Mouse (Mus musculus): ENCODE measurements around the gene Dennd5a. TPM values are rescaled to one million over a fixed set of nuclear protein-coding genes. Genes with fewer than 3 reads are reported as not detected.

The Dennd5a gene
- polyA plus RNA-seq, 1 experiment from 2014 or later: 51.3 TPM

DNA sequence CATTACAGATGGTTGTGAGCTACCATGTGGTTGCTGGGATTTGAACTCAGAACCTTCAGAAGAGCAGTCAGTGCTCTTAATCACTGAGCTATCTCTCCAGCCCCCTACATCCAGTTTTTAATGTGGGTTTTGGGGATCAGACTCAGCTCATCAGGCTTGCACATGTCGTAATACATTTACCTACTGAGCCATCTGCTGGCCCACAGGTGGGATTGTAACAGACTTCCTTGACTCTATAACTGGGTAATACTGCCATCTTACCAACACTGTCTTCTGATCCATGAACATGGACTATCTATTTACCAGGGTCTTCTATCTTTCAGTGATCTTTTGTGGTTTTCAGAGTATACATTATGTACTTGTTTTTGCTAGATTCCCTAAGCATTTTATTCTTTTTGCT is 74.0 kb downstream of the Dennd5a start:
- Histone ChIP-seq H3K27me3 (ENCODE audit: control insufficient read depth, insufficient read depth, low read length) (no peaks in the 10 kb centered on the region), H3K27ac (ENCODE audit: low read length) (no peak overlapping the region), H3K9ac (replicated peaks; ENCODE audit: low read depth, low read length) (no peak overlapping the region), H3K4me2 (replicated peaks; ENCODE audit: low read depth, low read length) (no peak overlapping the region), H3K4me3 (ENCODE audit: low read depth, low read length) (no peak overlapping the region), H3K4me1 (ENCODE audit: control insufficient read depth, insufficient read depth, low read length) (no peaks in the 10 kb centered on the region), H3K36me3 (ENCODE audit: control insufficient read depth, insufficient read depth, low read length) (peaks cover 7% of the 10 kb centered on the region; the same call in 1 of the 2 replicates), H3K9me3 (ENCODE audit: control insufficient read depth, low read depth, low read length) (no peaks in the 10 kb centered on the region)
- WGBS: 90% methylated on average over 1 of the region's 1 CpGs
- ATAC-seq (ENCODE audit: insufficient number of reproducible peaks, insufficient read depth, low FRiP score, low read depth): no peak

DNA sequence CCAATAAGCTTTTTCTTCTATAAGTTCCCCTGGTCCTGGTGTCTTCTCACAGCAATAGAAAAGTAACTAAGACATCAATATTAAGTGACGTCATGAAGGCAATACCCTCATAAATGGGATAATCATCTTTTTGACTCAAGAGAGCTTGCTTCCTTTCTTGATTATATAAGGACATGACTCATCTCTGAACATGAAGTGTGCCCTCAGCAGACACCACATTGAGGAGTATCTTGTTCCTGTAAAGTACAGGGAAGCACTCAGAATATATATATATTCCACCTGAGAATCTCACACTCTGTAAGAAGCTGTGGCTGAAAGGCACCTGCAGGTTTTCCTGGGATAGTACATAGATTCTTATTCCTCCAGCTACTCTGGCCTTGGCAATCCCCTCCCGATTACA is 77.7 kb downstream of the Dennd5a start:
- no peaks in the 10 kb centered on the region for H3K36me3 ChIP-seq (ENCODE audit: control insufficient read depth, insufficient read depth, low read length)
- no peaks in the 10 kb centered on the region for H3K27me3 ChIP-seq (ENCODE audit: control insufficient read depth, insufficient read depth, low read length)
- H3K9me3 ChIP-seq (ENCODE audit: control insufficient read depth, low read depth, low read length): no peaks in the 10 kb centered on the region
- no peak overlapping the region for H3K4me3 ChIP-seq (ENCODE audit: low read depth, low read length)
- no peak overlapping the region for H3K9ac ChIP-seq (replicated peaks; ENCODE audit: low read depth, low read length)
- H3K27ac ChIP-seq (ENCODE audit: low read length): no peak overlapping the region
- no peak for ATAC-seq (ENCODE audit: insufficient number of reproducible peaks, insufficient read depth, low FRiP score, low read depth)
- H3K4me2 ChIP-seq (replicated peaks; ENCODE audit: low read depth, low read length): no peak overlapping the region
- H3K4me1 ChIP-seq (ENCODE audit: control insufficient read depth, insufficient read depth, low read length): no peaks in the 10 kb centered on the region; the same call in 1 of the 2 replicates
- WGBS: 92% methylated on average over 2 of the region's 2 CpGs

DNA sequence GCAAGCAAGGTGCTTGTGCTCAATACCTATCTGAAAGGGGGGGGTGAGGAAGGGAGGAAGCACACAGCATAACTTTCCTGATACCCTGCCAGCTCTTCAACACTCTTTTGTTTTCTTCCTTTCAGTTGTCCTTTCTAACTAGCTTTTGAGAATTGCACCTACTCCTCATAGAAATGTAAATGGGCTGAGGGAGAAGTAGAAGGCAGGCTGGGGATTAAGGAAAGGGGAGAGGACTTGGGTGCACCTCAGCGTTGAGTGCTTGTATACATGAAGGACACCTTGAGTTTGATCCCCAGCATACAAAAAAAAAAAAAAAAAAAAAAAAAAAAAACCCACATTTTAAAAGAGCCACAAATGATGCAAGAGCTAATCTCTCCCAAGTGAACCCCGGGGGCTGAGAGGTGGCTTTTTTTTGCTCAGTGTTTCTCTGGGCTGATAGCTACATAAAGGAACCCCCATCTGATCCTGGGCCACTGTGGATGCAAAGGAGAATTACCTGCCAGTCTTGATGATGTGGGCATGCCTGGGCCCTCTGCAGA is 78.6 kb downstream of the Dennd5a start:
- 51% methylated on average over 2 of the region's 2 CpGs for WGBS
- H3K4me2 ChIP-seq (replicated peaks; ENCODE audit: low read depth, low read length): no peak overlapping the region
- no peak overlapping the region for H3K4me3 ChIP-seq (ENCODE audit: low read depth, low read length)

DNA sequence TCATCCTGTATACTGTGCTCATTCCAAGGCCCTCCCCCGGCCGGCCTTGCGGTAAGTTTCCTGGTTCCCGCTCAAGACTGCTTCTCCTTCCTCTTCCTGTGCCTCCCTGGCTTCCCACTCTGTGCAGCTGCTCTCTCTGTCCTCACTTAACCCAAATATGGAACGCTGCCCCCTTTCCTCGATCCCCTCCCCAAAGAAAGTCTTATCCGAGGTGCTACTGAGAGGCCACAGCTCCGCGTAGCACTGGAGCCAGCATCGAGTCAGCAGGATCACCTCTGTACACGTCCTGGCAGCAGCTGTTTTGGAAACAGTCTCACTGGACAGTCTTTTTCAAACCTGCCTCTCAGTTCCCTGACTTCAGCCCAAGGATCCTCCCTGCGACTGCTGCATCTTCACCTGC is 81.1 kb downstream of the Dennd5a start:
- Histone ChIP-seq H3K4me3 (ENCODE audit: low read depth, low read length) (no peak overlapping the region), H3K27me3 (ENCODE audit: control insufficient read depth, insufficient read depth, low read length) (no peaks in the 10 kb centered on the region), H3K36me3 (ENCODE audit: control insufficient read depth, insufficient read depth, low read length) (no peaks in the 10 kb centered on the region), H3K9ac (replicated peaks; ENCODE audit: low read depth, low read length) (no peak overlapping the region), H3K27ac (ENCODE audit: low read length) (no peak overlapping the region), H3K9me3 (ENCODE audit: control insufficient read depth, low read depth, low read length) (no peaks in the 10 kb centered on the region), H3K4me2 (replicated peaks; ENCODE audit: low read depth, low read length) (no peak overlapping the region), H3K4me1 (ENCODE audit: control insufficient read depth, insufficient read depth, low read length) (no peaks in the 10 kb centered on the region; the same call in 1 of the 2 replicates)
- WGBS: 37% methylated on average over 12 of the region's 12 CpGs
- ATAC-seq (ENCODE audit: insufficient number of reproducible peaks, insufficient read depth, low FRiP score, low read depth): no peak

More for the DNA sequence above, 78.6 kb downstream of the Dennd5a start:
- ATAC-seq (ENCODE audit: insufficient number of reproducible peaks, insufficient read depth, low FRiP score, low read depth): no peak
- no peak overlapping the region for H3K9ac ChIP-seq (replicated peaks; ENCODE audit: low read depth, low read length)
- no peaks in the 10 kb centered on the region for H3K9me3 ChIP-seq (ENCODE audit: control insufficient read depth, low read depth, low read length)
- no peaks in the 10 kb centered on the region for H3K27me3 ChIP-seq (ENCODE audit: control insufficient read depth, insufficient read depth, low read length)
- no peaks in the 10 kb centered on the region; the same call in 1 of the 2 replicates for H3K4me1 ChIP-seq (ENCODE audit: control insufficient read depth, insufficient read depth, low read length)
- no peaks in the 10 kb centered on the region for H3K36me3 ChIP-seq (ENCODE audit: control insufficient read depth, insufficient read depth, low read length)
- H3K27ac ChIP-seq (ENCODE audit: low read length): no peak overlapping the region

DNA sequence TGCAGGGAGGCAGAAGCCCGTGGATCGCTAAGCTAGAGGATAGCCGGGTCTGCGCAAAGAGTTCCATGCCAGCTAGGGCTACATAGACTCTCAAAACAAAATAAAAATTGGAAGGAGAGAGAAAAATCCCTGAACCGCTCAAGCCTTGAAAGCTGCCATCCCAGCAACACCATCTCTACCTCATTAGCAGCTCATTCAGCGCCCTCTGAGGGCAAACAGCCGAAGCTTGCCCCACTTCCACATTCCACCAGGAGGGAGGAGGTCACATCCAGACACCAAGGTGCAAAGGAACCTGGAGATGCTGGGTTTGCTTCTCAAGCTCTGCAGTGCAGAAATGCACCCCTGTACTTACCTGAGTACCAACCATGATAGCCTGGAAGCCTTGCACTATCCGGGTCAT is 84.2 kb downstream of the Dennd5a start:
- Histone ChIP-seq H3K4me3 (ENCODE audit: low read depth, low read length) (no peak overlapping the region), H3K4me1 (ENCODE audit: control insufficient read depth, insufficient read depth, low read length) (no peaks in the 10 kb centered on the region; the same call in 1 of the 2 replicates), H3K9ac (replicated peaks; ENCODE audit: low read depth, low read length) (no peak overlapping the region), H3K9me3 (ENCODE audit: control insufficient read depth, low read depth, low read length) (no peaks in the 10 kb centered on the region), H3K36me3 (ENCODE audit: control insufficient read depth, insufficient read depth, low read length) (no peaks in the 10 kb centered on the region), H3K27ac (ENCODE audit: low read length) (no peak overlapping the region), H3K27me3 (ENCODE audit: control insufficient read depth, insufficient read depth, low read length) (no peaks in the 10 kb centered on the region), H3K4me2 (replicated peaks; ENCODE audit: low read depth, low read length) (no peak overlapping the region)
- WGBS: 60% methylated on average over 8 of the region's 8 CpGs
- no peak for ATAC-seq (ENCODE audit: insufficient number of reproducible peaks, insufficient read depth, low FRiP score, low read depth)

DNA sequence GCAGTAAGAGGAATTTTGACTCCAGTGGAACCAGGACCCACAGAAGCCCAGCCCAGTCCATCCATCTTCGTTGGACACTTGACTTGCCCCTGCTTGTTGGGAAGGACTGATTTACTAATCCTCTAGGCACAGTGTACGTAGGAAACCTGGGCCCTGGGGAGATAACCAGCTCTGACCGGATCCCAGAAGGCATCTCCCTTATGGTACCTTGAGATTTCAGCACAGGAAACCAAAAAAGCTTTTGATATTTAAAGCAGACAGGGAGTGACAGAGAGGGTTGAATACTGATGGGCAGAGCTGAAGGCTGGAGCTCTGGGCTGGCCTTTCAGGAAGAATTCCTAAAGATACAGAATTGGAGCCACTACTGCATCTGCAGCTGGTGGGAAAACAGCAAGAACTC is 84.7 kb downstream of the Dennd5a start:
- H3K4me3 ChIP-seq (ENCODE audit: low read depth, low read length): no peak overlapping the region
- no peaks in the 10 kb centered on the region for H3K9me3 ChIP-seq (ENCODE audit: control insufficient read depth, low read depth, low read length)
- 51% methylated on average over 3 of the region's 3 CpGs for WGBS

DNA sequence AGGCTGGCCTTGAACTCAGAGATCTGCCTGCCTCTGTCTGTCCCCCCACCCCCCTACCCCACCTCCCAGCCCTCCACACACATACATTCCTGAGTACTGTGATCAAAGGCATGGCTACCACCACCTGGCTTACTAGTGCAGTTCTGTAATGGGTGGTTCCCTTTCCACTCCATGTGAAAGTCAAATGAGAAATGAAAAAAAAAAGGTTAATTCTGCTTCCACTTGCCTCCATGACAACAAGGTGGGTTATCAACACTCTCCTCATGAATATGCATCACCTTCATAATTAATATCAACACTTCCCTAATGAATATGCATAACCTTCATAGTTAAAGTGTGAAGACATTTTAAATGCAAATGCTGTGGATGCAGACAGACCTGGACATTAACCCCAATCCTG is 85.2 kb downstream of the Dennd5a start:
- no peaks in the 10 kb centered on the region for H3K27me3 ChIP-seq (ENCODE audit: control insufficient read depth, insufficient read depth, low read length)
- no peak overlapping the region for H3K9ac ChIP-seq (replicated peaks; ENCODE audit: low read depth, low read length)
- H3K9me3 ChIP-seq (ENCODE audit: control insufficient read depth, low read depth, low read length): no peaks in the 10 kb centered on the region
- H3K27ac ChIP-seq (ENCODE audit: low read length): no peak overlapping the region
- H3K4me2 ChIP-seq (replicated peaks; ENCODE audit: low read depth, low read length): no peak overlapping the region
- no peaks in the 10 kb centered on the region; the same call in 1 of the 2 replicates for H3K4me1 ChIP-seq (ENCODE audit: control insufficient read depth, insufficient read depth, low read length)
- no peak for ATAC-seq (ENCODE audit: insufficient number of reproducible peaks, insufficient read depth, low FRiP score, low read depth)
- no peaks in the 10 kb centered on the region for H3K36me3 ChIP-seq (ENCODE audit: control insufficient read depth, insufficient read depth, low read length)
- H3K4me3 ChIP-seq (ENCODE audit: low read depth, low read length): no peak overlapping the region

More for the DNA sequence above, 84.7 kb downstream of the Dennd5a start:
- Histone ChIP-seq H3K36me3 (ENCODE audit: control insufficient read depth, insufficient read depth, low read length) (no peaks in the 10 kb centered on the region), H3K9ac (replicated peaks; ENCODE audit: low read depth, low read length) (no peak overlapping the region), H3K27me3 (ENCODE audit: control insufficient read depth, insufficient read depth, low read length) (no peaks in the 10 kb centered on the region), H3K4me2 (replicated peaks; ENCODE audit: low read depth, low read length) (no peak overlapping the region), H3K4me1 (ENCODE audit: control insufficient read depth, insufficient read depth, low read length) (no peaks in the 10 kb centered on the region; the same call in 1 of the 2 replicates), H3K27ac (ENCODE audit: low read length) (no peak overlapping the region)
- ATAC-seq (ENCODE audit: insufficient number of reproducible peaks, insufficient read depth, low FRiP score, low read depth): no peak

DNA sequence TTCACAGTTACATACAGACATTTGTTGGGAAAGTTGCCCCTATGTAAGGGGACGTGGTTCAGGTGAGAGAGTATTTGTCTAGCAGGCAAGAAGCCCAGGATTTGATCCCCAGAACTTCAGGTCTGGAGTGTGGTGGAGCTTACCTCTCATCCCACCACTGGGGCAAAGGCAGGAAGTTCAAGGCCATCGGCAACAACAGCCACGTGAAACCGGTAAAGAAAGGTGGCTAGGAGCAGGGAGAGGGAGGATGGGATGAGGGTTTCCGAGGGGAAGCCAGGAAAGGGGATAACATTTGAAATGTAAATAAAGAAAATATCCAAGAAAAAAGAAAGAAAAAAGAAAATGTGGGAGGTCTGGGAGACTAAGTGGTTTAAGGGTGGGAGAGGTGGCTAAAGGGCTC is 87.1 kb downstream of the Dennd5a start:
- no peak for ATAC-seq (ENCODE audit: insufficient number of reproducible peaks, insufficient read depth, low FRiP score, low read depth)
- H3K27ac ChIP-seq (ENCODE audit: low read length): no peak overlapping the region

DNA sequence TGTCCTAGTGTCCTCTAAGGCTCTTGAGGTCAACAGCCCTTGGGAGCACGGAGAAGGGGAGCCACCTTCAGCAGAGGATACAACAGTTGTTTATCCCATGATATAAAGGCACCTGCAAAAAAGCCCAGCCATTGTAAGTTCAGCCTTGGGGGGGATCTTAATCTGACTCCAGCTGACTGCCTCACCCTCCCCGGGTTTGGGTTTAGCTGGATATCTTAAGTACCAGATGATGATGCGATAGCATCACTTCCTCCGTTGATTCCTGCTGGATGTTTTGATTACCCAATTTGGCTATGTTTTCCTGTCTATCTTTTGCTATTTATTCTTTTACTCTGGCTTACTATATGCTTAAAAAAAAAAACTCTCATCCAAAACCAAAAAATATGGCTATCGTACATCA is 89.0 kb downstream of the Dennd5a start:
- H3K9ac ChIP-seq (replicated peaks; ENCODE audit: low read depth, low read length): no peak overlapping the region
- H3K27ac ChIP-seq (ENCODE audit: low read length): no peak overlapping the region
- H3K27me3 ChIP-seq (ENCODE audit: control insufficient read depth, insufficient read depth, low read length): no peaks in the 10 kb centered on the region
- H3K36me3 ChIP-seq (ENCODE audit: control insufficient read depth, insufficient read depth, low read length): no peaks in the 10 kb centered on the region
- H3K9me3 ChIP-seq (ENCODE audit: control insufficient read depth, low read depth, low read length): no peaks in the 10 kb centered on the region
- ATAC-seq (ENCODE audit: insufficient number of reproducible peaks, insufficient read depth, low FRiP score, low read depth): no peak
- H3K4me1 ChIP-seq (ENCODE audit: control insufficient read depth, insufficient read depth, low read length): no peaks in the 10 kb centered on the region
- 85% methylated on average over 5 of the region's 5 CpGs for WGBS
- H3K4me3 ChIP-seq (ENCODE audit: low read depth, low read length): no peak overlapping the region
- no peak overlapping the region for H3K4me2 ChIP-seq (replicated peaks; ENCODE audit: low read depth, low read length)

More for the DNA sequence above, 87.1 kb downstream of the Dennd5a start:
- Histone ChIP-seq H3K4me3 (ENCODE audit: low read depth, low read length) (no peak overlapping the region), H3K36me3 (ENCODE audit: control insufficient read depth, insufficient read depth, low read length) (no peaks in the 10 kb centered on the region), H3K9ac (replicated peaks; ENCODE audit: low read depth, low read length) (no peak overlapping the region), H3K4me1 (ENCODE audit: control insufficient read depth, insufficient read depth, low read length) (no peaks in the 10 kb centered on the region), H3K27me3 (ENCODE audit: control insufficient read depth, insufficient read depth, low read length) (no peaks in the 10 kb centered on the region), H3K9me3 (ENCODE audit: control insufficient read depth, low read depth, low read length) (no peaks in the 10 kb centered on the region), H3K4me2 (replicated peaks; ENCODE audit: low read depth, low read length) (no peak overlapping the region)
- 39% methylated on average over 5 of the region's 5 CpGs for WGBS
